Mouse (Mus musculus) splenic B cell, adult 2 months (primary cell): ENCODE results near the gene Tigd2.

Experiments used
- DNase-seq: peaks from one replicate; pipeline ENCODE4 v3.0.0-alpha.2; 2011; ENCODE audit warnings: low read depth, low spot score
- H3K27me3 ChIP-seq: 2 replicates; pipeline ENCODE4 v1.6.1; 2012; ENCODE audit warnings: mild to moderate bottlenecking, low read length, moderate library complexity, mixed read lengths; ENCODE audit not compliant: control insufficient read depth, poor library complexity, insufficient read depth, severe bottlenecking
- H3K36me3 ChIP-seq: 2 replicates; pipeline ENCODE4 v1.6.1; 2012; ENCODE audit warnings: mild to moderate bottlenecking, low read length, moderate library complexity, mixed read lengths; ENCODE audit not compliant: control insufficient read depth, poor library complexity, insufficient read depth, severe bottlenecking

Gene Tigd2

DNA sequence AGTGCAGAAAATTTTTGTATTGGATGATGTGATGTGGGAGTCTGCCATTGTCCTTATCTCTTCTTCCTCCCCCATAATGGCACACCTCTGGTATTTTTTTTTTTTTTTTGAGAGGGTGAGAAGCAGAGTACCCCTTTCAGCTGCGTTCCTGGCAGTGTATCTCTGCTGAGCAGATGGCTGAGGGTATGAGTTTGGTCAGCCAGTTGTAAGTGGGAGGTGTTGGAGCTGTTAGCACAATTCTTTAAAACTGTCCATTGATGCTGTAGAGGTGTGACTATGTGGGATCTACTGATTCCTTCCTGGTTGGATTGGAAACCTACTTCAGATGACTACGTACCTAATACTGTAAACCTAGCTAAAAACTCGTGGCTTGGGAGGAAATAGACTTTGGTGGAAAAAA is 10.3 kb upstream of the Tigd2 start:
- H3K27me3 ChIP-seq = no peaks in the 10 kb centered on the region
- DNase-seq = no peak
- no peaks in the 10 kb centered on the region for H3K36me3 ChIP-seq

DNA sequence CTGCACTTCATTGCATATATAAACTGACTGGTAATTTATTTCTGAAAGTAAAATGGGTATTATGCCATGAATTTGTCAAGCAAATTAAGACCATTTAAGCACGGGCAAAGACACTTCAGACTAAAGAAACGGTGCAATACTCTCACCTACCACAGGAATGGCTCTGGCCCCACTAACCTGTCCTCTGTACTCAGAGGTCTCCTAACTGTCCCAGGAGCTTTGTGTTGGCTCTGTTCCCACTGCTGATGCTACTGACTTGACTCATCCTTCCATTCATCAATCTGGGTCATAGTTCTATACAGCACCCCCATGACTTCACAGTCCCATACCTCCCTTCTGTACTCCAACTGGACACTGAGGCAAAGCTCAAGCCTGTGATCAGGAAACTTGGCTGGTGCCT is 9.6 kb upstream of the Tigd2 start:
- no peaks in the 10 kb centered on the region for H3K27me3 ChIP-seq
- H3K36me3 ChIP-seq = no peaks in the 10 kb centered on the region
- no peak for DNase-seq

DNA sequence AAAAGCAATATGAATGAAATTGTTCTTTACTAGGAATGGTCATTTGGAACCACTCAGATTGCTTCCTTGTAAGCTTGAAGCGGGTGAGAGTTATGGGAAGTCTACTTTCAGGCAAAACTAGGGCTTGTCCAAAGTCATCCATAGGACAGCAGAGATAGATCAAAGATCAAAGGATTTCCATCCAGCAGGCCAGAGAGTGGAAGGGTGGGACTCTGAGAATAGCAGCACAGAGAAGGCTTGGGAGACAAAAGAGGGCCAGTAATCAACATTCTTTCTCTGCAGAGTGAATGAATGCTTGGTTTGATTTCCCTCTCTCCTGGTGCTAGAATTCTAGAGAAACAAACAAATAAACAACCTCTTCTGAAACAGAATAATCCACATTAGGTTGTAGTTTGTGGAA is 1.1 kb upstream of the Tigd2 start:
- DNase-seq = no peak

DNA sequence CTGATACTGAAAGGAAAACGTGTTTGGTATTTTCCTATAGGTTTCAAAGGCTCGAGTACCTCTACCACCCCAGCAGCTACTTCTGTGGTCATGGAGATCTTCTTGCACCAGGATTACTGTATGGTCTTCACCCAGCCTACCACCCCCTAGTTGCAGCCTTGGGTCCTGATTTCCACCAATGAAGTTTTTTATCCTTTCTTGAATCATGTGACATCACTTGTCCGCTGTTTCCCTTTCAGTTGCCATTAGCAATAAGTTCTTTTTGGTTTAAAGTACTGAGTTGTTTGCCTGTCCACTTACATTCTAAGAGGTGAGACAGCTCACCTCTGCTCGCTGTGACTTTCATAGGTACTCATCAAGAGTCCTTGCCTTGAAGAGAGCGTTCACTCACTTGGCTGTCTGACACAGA is 633 bp downstream of the Tigd2 start:
- H3K27me3 ChIP-seq = 0 out of 2 replicates have a peak, but pooled peaks cover 2% of the 10 kb centered on the region
- peak; percentile 65 for DNase-seq
- H3K36me3 ChIP-seq = 0 out of 2 replicates have a peak, but pooled peaks cover 5% of the 10 kb centered on the region

More for the DNA sequence above, 1.1 kb upstream of the Tigd2 start:
- 0 out of 2 replicates have a peak, but pooled peaks cover 2% of the 10 kb centered on the region for H3K27me3 ChIP-seq
- H3K36me3 ChIP-seq = 0 out of 2 replicates have a peak, but pooled peaks cover 3% of the 10 kb centered on the region

DNA sequence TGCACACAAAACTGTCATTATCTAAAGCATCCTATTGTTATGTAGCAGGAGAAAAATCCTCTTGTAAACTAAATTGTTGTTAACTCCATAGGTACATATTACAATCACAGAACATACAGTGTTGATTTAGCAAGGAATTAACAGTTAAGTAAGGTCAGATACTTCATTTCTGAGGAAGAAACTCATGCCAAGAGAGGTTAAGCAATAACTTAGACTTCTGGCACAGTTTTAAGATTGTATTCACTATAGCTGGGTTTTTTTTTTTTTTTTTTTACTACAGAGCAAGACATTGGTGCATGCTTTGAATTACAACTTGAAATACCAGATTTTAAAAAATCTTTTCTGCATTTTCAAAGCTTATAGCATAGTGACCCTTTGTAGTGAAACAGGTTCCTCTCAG is 24.5 kb downstream of the Tigd2 start:
- no peaks in the 10 kb centered on the region for H3K36me3 ChIP-seq
- peaks cover 2% of the 10 kb centered on the region; the same call in 1 of the 2 replicates for H3K27me3 ChIP-seq
- no peak for DNase-seq

DNA sequence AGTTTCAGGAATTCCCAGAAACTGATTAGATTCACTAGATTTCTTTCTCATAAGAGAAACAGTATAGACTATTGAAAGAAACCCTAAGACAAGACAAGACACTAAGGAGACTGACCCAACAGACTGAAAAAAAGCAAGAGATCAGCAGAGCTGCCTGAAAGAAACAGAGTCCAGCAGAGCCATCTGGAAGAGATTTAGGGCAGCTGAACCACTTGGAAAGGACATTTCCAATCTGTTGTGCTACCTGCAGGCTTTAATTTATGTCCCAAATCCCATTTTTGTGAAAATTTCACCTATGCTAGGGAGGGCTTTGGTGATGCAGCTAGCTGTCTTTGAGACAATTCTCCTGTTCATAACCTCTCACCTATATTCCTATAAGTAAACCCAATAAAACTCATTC is 25.0 kb downstream of the Tigd2 start:
- no peak for DNase-seq
- H3K36me3 ChIP-seq = no peaks in the 10 kb centered on the region

DNA sequence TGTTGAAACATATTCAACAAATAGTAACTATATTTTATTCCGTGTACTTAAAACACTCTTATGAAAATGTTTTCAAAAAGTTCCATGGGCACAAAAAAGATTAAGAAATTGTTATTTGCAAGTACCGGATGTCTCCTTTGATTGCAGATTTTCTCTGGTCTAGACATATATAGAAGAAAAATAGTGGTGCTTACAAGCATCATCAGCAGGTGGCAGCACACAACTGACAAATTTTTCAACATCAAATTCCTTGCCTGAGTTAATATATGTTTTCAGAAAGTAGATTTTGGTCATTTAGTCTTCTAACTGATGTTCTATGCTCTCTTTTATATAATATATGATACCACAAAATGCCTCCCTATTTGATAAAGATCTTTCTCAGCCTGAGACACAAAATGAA is 41.0 kb downstream of the Tigd2 start:
- H3K27me3 ChIP-seq = no peaks in the 10 kb centered on the region
- no peaks in the 10 kb centered on the region for H3K36me3 ChIP-seq
- DNase-seq = peak; percentile 30

More for the DNA sequence above, 25.0 kb downstream of the Tigd2 start:
- H3K27me3 ChIP-seq = peaks cover 2% of the 10 kb centered on the region; the same call in 1 of the 2 replicates

DNA sequence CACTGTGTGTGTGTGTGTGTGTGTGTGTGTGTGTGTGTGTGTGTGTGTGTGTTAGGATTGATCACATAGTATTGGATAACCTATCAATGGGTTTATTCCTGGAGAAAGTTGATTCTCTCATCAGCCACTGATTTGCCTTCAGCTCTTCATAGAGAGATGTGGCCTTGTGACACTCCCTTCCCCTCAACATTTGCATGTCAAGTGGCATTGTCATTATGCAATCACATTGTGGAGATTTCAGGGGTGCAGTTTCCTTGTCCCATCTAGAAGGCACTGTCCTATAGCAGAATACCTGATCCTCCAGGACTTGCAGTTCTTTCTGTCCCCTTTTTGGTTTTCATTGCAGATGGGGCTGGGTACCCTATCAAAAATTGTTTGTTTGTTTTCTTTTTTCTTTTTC is 41.9 kb downstream of the Tigd2 start:
- no peak for DNase-seq
- no peaks in the 10 kb centered on the region for H3K36me3 ChIP-seq
- no peaks in the 10 kb centered on the region for H3K27me3 ChIP-seq

DNA sequence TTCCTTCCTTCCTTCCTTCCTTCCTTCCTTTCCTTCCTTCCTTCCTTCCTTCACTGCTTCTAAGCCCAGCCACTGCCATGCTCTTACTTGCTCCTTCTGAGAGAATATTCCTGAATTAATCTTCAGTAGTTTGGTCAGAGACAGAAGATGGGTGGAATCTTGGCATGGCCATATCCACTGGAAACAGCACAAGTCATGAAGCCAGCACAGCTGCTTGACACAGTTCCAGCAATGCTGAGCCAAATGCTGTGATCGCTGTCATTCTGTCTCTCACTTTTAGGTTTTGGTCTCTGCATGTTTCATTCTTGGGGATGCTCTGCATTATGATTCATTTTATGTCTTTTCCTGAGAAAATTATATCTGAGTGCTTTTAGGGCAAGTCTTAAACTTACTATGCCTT is 47.2 kb downstream of the Tigd2 start:
- Histone ChIP-seq H3K36me3 (no peaks in the 10 kb centered on the region), H3K27me3 (no peaks in the 10 kb centered on the region)
- no peak for DNase-seq
